Mouse (Mus musculus) G1E (cell line): ENCODE data around the gene Prdx3. TPM values are rescaled to one million over a fixed set of nuclear protein-coding genes. Genes with fewer than 3 reads are reported as not detected.
"Not testable (repeated sequence)": the region's sequence is repeated elsewhere in the genome, so short reads cannot be mapped to it uniquely, and the experiment has no call there.

Source experiments
- ATAC-seq: 2 replicates; pipeline ENCODE4 v1.8.0; 2016; ENCODE audit warnings: mild to moderate bottlenecking; ENCODE audit not compliant: insufficient number of reproducible peaks, poor library complexity, low FRiP score, severe bottlenecking; ENCODE audit errors: extremely low read depth
- DNase-seq: peaks from one replicate; pipeline ENCODE4 v3.0.0; 2012; ENCODE audit warnings: low spot score
- H3K27me3 ChIP-seq: 2 replicates; pipeline ENCODE4 v1.6.1; 2012; ENCODE audit warnings: mild to moderate bottlenecking, low read length, inconsistent platforms; ENCODE audit not compliant: insufficient read depth
- H3K36me3 ChIP-seq: replicated peaks from 2 replicates; pipeline ENCODE3; 2012; ENCODE audit warnings: mild to moderate bottlenecking, inconsistent platforms
- H3K4me1 ChIP-seq: 2 replicates; pipeline ENCODE4 v1.6.1; 2012; ENCODE audit warnings: low read depth, low read length, inconsistent platforms, mixed read lengths; ENCODE audit not compliant: insufficient read depth
- H3K4me3 ChIP-seq: 2 replicates; pipeline ENCODE4 v1.5.1; 2012; ENCODE audit warnings: low read depth, mild to moderate bottlenecking, inconsistent platforms, low read length, moderate library complexity, mixed read lengths
- H3K9me3 ChIP-seq: replicated peaks from 2 replicates; pipeline ENCODE4 v1.6.1; 2012; ENCODE audit warnings: inconsistent platforms
- CTCF ChIP-seq: IDR thresholded peaks from 2 replicates; pipeline ENCODE4 v1.5.1; 2012; ENCODE audit warnings: low read depth, low read length, inconsistent platforms, mixed read lengths
- GATA1 ChIP-seq: IDR thresholded peaks from 2 replicates; pipeline ENCODE4 v1.6.1; 2012; ENCODE audit warnings: borderline replicate concordance, low read length, inconsistent platforms, mixed read lengths
- GATA2 ChIP-seq: IDR thresholded peaks from 2 replicates; pipeline ENCODE4 v1.6.1; 2012; ENCODE audit warnings: low read depth, low read length, inconsistent platforms, borderline replicate concordance
- POLR2AphosphoS5 ChIP-seq: IDR thresholded peaks from 2 replicates; pipeline ENCODE4 v1.6.1; 2012; ENCODE audit warnings: low read depth, low read length, inconsistent platforms; ENCODE audit not compliant: insufficient replicate concordance
- TAL1 ChIP-seq: conservative IDR thresholded peaks from 2 replicates; pipeline ENCODE4 v1.6.1; 2012; ENCODE audit warnings: low read depth, low read length, inconsistent platforms, mixed read lengths
- polyA plus RNA-seq: library from polyadenylated mRNA; stranded (reverse); fragments of >175 nt; gene quantifications from 2 replicates; pipeline ENCODE4 v1.2.3, GENCODE M21; 2012
- total RNA-seq, 2 experiments: library from RNA; stranded (forward) in 1 of 2; stranded (reverse) in 1 of 2; fragments of 200-1000 nt in 1 of 2; fragments of >200 nt in 1 of 2; fragmentation: Nextera tagmentation in 1 of 2; gene quantifications; 2 replicates each; pipeline ENCODE4 v1.2.3; 2014 to 2017

Gene Prdx3
- total and polyA plus RNA-seq, 3 experiments, result 17.9 to 512 (median 426) TPM

DNA sequence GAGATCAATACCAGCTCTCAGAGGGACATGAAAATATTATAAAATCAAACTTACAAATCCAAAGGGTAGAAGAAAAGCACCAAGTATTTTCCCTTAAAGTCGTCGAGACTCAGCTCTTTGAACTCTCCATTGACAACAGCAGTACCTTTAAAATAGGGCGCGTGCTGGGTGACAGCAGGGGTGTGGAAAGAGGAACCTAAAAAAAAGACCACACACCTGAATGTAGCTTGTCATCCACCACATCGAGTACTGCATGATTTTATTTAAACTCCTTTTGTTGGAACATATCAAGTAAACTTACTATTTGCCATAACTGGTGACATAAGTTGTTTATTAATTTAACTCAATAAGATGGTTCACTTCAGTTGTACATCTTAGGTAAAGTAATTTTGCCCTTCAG is 3.0 kb downstream of the Prdx3 start:
- H3K36me3 ChIP-seq, result peaks cover 51% of the 10 kb centered on the region
- H3K27me3 ChIP-seq, result no peaks in the 10 kb centered on the region
- peak overlapping the region; percentile 31; the same call in 1 of the 2 replicates for H3K4me3 ChIP-seq
- DNase-seq (no peak), ATAC-seq (no peak)
- H3K9me3 ChIP-seq, result no peaks in the 10 kb centered on the region
- peaks cover 47% of the 10 kb centered on the region for H3K4me1 ChIP-seq
- TF ChIP-seq GATA2 (no peak), CTCF (no peak), POLR2AphosphoS5 (no peak)

DNA sequence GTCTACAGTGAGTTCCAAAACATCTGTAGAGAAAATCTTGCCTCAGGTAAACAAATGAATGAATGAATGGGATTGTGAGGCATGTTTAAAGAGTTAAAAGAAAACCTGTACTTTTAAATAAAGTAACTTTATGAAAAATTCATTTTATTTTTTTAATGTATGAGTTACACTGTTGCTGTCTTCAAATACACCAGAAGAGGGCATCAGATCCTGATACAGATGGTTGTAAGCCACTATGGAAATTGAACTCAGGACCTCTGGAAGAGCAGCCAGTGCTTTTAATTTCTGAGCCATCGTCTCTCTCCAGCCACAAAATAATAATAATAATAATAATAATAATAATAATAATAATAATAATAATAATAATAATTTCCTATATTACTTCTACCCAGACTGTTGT is 3.9 kb downstream of the Prdx3 start:
- Histone ChIP-seq H3K36me3 (peaks cover 58% of the 10 kb centered on the region), H3K4me3 (no peak overlapping the region), H3K27me3 (no peaks in the 10 kb centered on the region), H3K9me3 (no peaks in the 10 kb centered on the region), H3K4me1 (peaks cover 47% of the 10 kb centered on the region)
- DNase-seq (no peak), ATAC-seq (no peak)
- TF ChIP-seq GATA2 (no peak), TAL1 (no peak), POLR2AphosphoS5 (no peak), CTCF (no peak)

DNA sequence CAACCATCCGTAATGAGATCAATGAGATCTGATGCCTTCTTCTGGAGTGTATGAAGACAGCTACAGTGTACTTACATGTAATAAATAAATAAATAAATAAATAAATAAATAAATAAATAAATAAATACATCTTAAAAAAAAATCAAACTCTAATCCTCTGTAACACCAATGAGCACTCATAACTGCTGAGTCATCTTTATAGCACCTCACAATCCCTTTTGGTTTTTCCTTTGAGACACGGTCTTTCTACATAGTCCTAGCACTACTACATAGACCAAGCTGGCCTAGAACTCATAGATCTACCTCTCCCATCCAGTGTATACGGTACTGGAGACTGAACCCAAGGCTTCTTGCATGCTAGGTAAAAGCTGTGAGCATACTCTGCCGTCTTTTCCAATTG is 8.2 kb downstream of the Prdx3 start:
- peaks cover 75% of the 10 kb centered on the region for H3K36me3 ChIP-seq
- not testable (repeated sequence) for DNase-seq

DNA sequence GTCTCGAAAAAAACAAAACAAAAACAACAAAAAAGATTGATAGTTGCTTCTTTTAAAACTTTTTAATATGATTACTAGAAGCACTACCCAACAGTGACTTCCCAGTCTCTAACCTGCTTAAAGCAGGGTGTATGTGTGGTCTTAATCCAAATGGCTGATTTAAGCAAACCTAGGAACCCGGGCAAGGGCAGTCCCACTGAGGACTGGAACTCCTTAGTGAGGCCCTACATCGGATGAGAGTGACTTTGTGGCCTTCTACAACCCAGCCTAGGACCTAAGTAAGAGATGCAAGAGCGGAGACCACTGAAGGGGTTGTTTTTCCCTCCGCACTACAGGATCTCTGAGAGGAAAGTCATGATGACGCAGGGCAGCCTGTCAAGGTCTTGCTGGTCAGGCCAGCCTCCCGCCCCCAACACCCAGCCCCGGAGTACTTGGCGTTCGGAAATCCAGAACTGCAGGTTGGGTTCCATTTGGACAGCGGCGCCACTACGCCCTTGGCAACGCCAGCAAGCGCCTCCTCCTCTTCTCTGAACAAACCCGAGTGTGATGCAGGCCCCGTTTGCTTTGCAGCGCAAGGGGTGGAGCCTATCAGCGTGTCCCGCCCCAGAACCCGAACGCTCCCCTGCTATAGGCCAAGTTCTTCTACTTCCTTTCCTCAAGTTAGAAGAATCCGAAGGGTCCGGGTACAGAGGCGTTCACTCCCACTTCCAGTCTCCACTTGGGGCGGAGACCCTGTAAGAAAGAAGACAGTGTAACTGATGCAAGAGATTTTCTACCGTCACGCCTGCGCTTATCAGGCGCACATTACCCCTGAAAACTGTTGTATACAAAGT is 13.3 kb downstream of the Prdx3 start, which contains the start of gene Sfxn4:
Sfxn4 (minus strand) TSS at position 612 of the 833 bp plus-strand sequence.
- Histone ChIP-seq H3K27me3 (no peaks in the 10 kb centered on the region), H3K4me1 (peaks cover 23% of the 10 kb centered on the region), H3K9me3 (no peaks in the 10 kb centered on the region), H3K4me3 (peak within 1 kb of the TSS; percentile 72), H3K36me3 (peaks cover 34% of the 10 kb centered on the region)
- ATAC-seq (peak; percentile 98), DNase-seq (peak; percentile 85)
- TF ChIP-seq GATA2 (no peak), GATA1 (no peak), TAL1 (no peak), CTCF (no peak), POLR2AphosphoS5 (no peak)

More for the DNA sequence above, 8.2 kb downstream of the Prdx3 start:
- H3K9me3 ChIP-seq, H3K27me3 ChIP-seq, ATAC-seq, H3K4me3 ChIP-seq: not testable (repeated sequence)
- peaks cover 37% of the 10 kb centered on the region for H3K4me1 ChIP-seq

DNA sequence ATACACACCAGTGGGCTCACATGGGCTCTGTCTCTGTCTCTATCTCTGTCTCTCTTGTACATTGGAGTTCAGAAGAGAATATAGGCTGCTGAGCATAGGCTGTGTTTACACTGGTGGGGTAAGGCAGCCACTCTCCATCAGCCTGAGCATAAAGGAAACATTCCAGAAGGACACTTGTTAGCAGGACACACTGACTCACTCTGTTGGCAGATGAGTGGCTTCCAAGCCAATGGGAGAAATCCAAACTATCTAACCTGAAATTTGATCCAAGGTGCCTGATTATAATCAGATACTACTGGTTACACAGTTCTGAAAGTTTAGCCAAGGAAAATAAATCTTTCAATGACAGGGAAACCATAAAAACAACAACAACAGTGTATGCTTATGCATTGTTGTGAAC is 28.6 kb downstream of the Prdx3 start:
- H3K4me1 ChIP-seq, result no peaks in the 10 kb centered on the region; the same call in 1 of the 2 replicates
- no peak overlapping the region for H3K4me3 ChIP-seq
- no peak for ATAC-seq
- no peaks in the 10 kb centered on the region for H3K9me3 ChIP-seq
- DNase-seq, result no peak
- TF ChIP-seq CTCF (no peak), GATA2 (no peak), TAL1 (no peak), POLR2AphosphoS5 (no peak), GATA1 (no peak)
- peaks cover 24% of the 10 kb centered on the region for H3K36me3 ChIP-seq
- H3K27me3 ChIP-seq, result no peaks in the 10 kb centered on the region

DNA sequence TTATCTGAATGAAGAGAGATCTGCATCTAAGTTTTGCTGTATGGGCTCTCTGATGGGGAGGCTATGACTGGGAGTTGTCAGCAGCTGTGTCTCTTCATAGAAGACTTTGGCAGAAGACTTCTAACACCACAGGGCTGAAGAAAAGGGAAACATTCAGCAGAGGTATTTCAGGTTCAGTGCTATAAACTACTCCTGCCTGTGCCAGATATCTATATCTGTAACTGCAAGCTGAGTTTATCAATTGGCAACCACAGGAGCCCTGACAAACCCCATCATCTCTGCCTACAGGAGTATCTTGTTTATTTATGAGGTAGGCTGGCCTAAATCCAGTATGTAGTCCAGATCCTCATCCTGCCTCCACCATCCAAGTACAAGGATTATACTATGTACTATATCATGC is 31.0 kb downstream of the Prdx3 start:
- H3K4me3 ChIP-seq, result no peak overlapping the region
- H3K4me1 ChIP-seq, result no peaks in the 10 kb centered on the region; the same call in 1 of the 2 replicates
- no peaks in the 10 kb centered on the region for H3K27me3 ChIP-seq
- TF ChIP-seq GATA1 (no peak), GATA2 (no peak), POLR2AphosphoS5 (no peak), TAL1 (no peak), CTCF (no peak)
- ATAC-seq (no peak), DNase-seq (no peak)
- peaks cover 38% of the 10 kb centered on the region for H3K36me3 ChIP-seq
- H3K9me3 ChIP-seq, result no peaks in the 10 kb centered on the region

DNA sequence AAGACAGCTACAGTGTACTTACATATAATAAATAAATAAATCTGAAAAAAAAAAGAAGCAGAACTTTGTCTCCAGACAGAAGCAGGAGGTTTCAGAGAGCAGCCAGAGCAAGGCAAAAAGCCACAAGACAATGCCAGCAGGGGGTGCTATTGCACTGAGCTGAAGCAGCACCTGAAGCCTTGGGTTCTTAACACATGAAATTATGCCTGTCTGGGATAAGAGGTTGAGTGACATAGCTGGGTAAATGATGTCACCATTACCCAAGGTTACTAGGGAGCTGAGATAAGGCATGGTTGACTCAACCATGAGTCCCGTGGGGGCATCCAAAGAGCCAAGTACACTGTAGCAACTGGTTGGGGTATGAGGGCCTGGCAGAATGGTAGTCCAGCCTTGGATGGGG is 36.6 kb downstream of the Prdx3 start:
- TF ChIP-seq CTCF (peak; percentile 53; the same call in 1 of the 2 replicates), POLR2AphosphoS5 (no peak), GATA1 (no peak), GATA2 (no peak), TAL1 (no peak)
- Histone ChIP-seq H3K36me3 (peaks cover 73% of the 10 kb centered on the region), H3K4me3 (no peak overlapping the region), H3K9me3 (no peaks in the 10 kb centered on the region), H3K4me1 (0 out of 2 replicates have a peak, but pooled peaks cover 3% of the 10 kb centered on the region), H3K27me3 (no peaks in the 10 kb centered on the region)
- DNase-seq (peak; percentile 15), ATAC-seq (peak; percentile 63; the same call in 1 of the 2 replicates)
